11 mouse cellular contexts compared by ENCODE assay signal in the genomic region with DNA sequence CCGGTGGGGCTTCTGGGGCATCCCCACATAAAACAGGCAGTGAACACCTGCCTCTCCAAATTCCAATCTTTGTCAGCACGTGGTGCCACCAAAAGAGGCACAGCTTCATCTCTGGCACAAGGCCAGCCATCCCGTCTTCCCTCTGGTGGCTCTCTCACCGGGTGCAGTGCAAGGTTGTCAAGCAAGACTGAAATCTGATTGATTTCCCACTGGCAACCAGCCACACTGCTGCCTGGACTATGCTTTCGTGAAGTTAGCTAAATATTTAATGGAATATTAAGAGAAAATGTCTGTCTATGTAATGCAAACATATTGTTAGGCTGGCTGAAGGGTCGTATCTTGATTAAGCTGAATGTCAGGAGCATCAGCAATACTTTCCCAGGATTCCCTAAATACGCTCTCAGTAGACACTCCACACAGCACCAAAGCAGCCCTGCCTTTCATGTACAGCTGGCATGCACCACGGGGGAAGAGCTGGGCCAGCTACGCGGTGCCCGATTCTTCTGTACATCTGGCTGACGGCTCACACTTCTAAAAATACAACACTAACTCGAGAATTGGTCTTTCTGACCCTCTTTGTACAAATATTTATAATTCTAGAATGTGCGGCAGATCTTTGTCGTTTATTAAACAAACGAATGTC.
DNase-seq lines count a peak whose midpoint lies in the region; ATAC-seq lines count a peak whose summit lies in the region.
"Had no signal": no experiment of that assay in that cellular context is flagged by ENCODE, and none has a peak within 500 bp of the region (broad histone marks: within the 10 kb centered on the region; RNA-seq: fewer than 3 reads in every experiment).

No protein-coding gene starts in this region.

- no peak overlapping the region for H3K9ac ChIP-seq in intestine, embryonic 14.5 days (ENCODE audit: low read length)
- no peak overlapping the region for H3K9ac ChIP-seq in intestine, embryonic 15.5 days
- no peak overlapping the region for H3K9ac ChIP-seq in hindbrain, embryonic 14.5 days
- H3K9ac ChIP-seq in stomach, embryonic 15.5 days, result no peak overlapping the region
- H3K9ac ChIP-seq: embryonic facial prominence, embryonic 12.5 days had no signal

- WGBS in intestine, embryonic 14.5 days, result 37% methylated on average over 16 of the region's 16 CpGs
- WGBS in intestine, embryonic 15.5 days, result 43% methylated on average over 16 of the region's 16 CpGs
- WGBS in hindbrain, embryonic 14.5 days, result 47% methylated on average over 16 of the region's 16 CpGs
- 25% methylated on average over 16 of the region's 16 CpGs for WGBS in stomach, embryonic 15.5 days

- H3K4me3 ChIP-seq in intestine, embryonic 14.5 days (ENCODE audit: low read depth, low read length), result no peak overlapping the region
- H3K4me3 ChIP-seq in intestine, embryonic 15.5 days (replicated peaks), result no peak overlapping the region
- no peak overlapping the region for H3K4me3 ChIP-seq in hindbrain, embryonic 14.5 days (replicated peaks; ENCODE audit: low read length)
- no peak overlapping the region for H3K4me3 ChIP-seq in stomach, embryonic 15.5 days (replicated peaks)
- H3K4me3 ChIP-seq: embryonic facial prominence, embryonic 12.5 days had no signal

- H3K36me3 ChIP-seq in intestine, embryonic 14.5 days (ENCODE audit: control insufficient read depth, insufficient read depth, low read length), result no peaks in the 10 kb centered on the region
- H3K36me3 ChIP-seq in intestine, embryonic 15.5 days, result no peaks in the 10 kb centered on the region
- H3K36me3 ChIP-seq in hindbrain, embryonic 14.5 days (replicated peaks; ENCODE audit: control insufficient read depth, insufficient read depth), result no peaks in the 10 kb centered on the region
- H3K36me3 ChIP-seq in stomach, embryonic 15.5 days, result no peaks in the 10 kb centered on the region
- H3K36me3 ChIP-seq: embryonic facial prominence, embryonic 12.5 days had no signal

- H3K4me2 ChIP-seq in intestine, embryonic 14.5 days (ENCODE audit: low read length), result peak overlapping the region; percentile 22; the same call in 1 of the 2 replicates
- no peak overlapping the region for H3K4me2 ChIP-seq in intestine, embryonic 15.5 days (replicated peaks)
- no peak overlapping the region for H3K4me2 ChIP-seq in hindbrain, embryonic 14.5 days (replicated peaks)
- peak overlapping the region; percentile 19 for H3K4me2 ChIP-seq in stomach, embryonic 15.5 days
- H3K4me2 ChIP-seq: embryonic facial prominence, embryonic 12.5 days had no signal

- no peaks in the 10 kb centered on the region for H3K9me3 ChIP-seq in intestine, embryonic 14.5 days (ENCODE audit: control insufficient read depth, low read length)
- H3K9me3 ChIP-seq in intestine, embryonic 15.5 days, result no peaks in the 10 kb centered on the region
- H3K9me3 ChIP-seq in hindbrain, embryonic 14.5 days (ENCODE audit: control insufficient read depth, low read length), result no peaks in the 10 kb centered on the region
- H3K9me3 ChIP-seq in stomach, embryonic 15.5 days, result no peaks in the 10 kb centered on the region
- H3K9me3 ChIP-seq: embryonic facial prominence, embryonic 12.5 days had no signal

- no peak overlapping the region for H3K27ac ChIP-seq in intestine, embryonic 14.5 days (ENCODE audit: low read depth)
- H3K27ac ChIP-seq in intestine, embryonic 15.5 days, result no peak overlapping the region
- no peak overlapping the region for H3K27ac ChIP-seq in hindbrain, embryonic 14.5 days
- no peak overlapping the region for H3K27ac ChIP-seq in stomach, embryonic 15.5 days
- H3K27ac ChIP-seq: embryonic facial prominence, embryonic 12.5 days had no signal

- H3K4me1 ChIP-seq in intestine, embryonic 14.5 days (replicated peaks; ENCODE audit: control insufficient read depth, insufficient read depth, low read length), result peaks cover 11% of the 10 kb centered on the region
- H3K4me1 ChIP-seq in intestine, embryonic 15.5 days (replicated peaks), result no peaks in the 10 kb centered on the region; the same call in 1 of the 2 replicates
- peaks cover 34% of the 10 kb centered on the region for H3K4me1 ChIP-seq in hindbrain, embryonic 14.5 days (replicated peaks; ENCODE audit: control insufficient read depth, insufficient read depth, low read length)
- peaks cover 13% of the 10 kb centered on the region for H3K4me1 ChIP-seq in stomach, embryonic 15.5 days

- ATAC-seq in intestine, embryonic 14.5 days (replicated peaks; ENCODE audit: low FRiP score, low TSS enrichment, low read depth), result no peak
- ATAC-seq in intestine, embryonic 15.5 days, result no peak
- peak; percentile 46; the same call in 1 of the 2 replicates for ATAC-seq in hindbrain, embryonic 14.5 days (ENCODE audit: low FRiP score)
- no peak for ATAC-seq in stomach, embryonic 15.5 days (ENCODE audit: insufficient read depth, low FRiP score, low read depth)
- ATAC-seq: activated CD4-positive, CD25-positive, alpha-beta regulatory T cell, adult 4 months had no signal

- peak; percentile 50 for DNase-seq in intestine, embryonic 14.5 days (ENCODE audit: low spot score)
- peak; percentile 10 for DNase-seq in urinary bladder, postnatal 14 days (ENCODE audit: low spot score)
- no peak for DNase-seq in urinary bladder, postnatal 4 days (ENCODE audit: low spot score in 2 of 2)
- peak; percentile 52 for DNase-seq in hindbrain, embryonic 14.5 days (ENCODE audit: low spot score)
- DNase-seq in heart, postnatal 4 days, result no peak
- no peak for DNase-seq in spleen, adult 12 weeks (ENCODE audit: low spot score)
- DNase-seq: kidney, adult 11 months had no signal

- H3K27me3 ChIP-seq in intestine, embryonic 14.5 days (replicated peaks; ENCODE audit: control insufficient read depth, insufficient read depth, low read length), result no peaks in the 10 kb centered on the region
- H3K27me3 ChIP-seq in intestine, embryonic 15.5 days (replicated peaks), result no peaks in the 10 kb centered on the region
- H3K27me3 ChIP-seq in hindbrain, embryonic 14.5 days (ENCODE audit: control insufficient read depth, insufficient read depth, low read length), result no peaks in the 10 kb centered on the region
- no peaks in the 10 kb centered on the region for H3K27me3 ChIP-seq in stomach, embryonic 15.5 days (replicated peaks)
- H3K27me3 ChIP-seq: embryonic facial prominence, embryonic 12.5 days had no signal

Comparison
In these comparisons a context has a peak if more than half of its experiments do, and no peak if none do; other contexts are left out.
1. DNase-seq: peak in intestine, embryonic 14.5 days (single experiment), urinary bladder, postnatal 14 days (single experiment) and hindbrain, embryonic 14.5 days (single experiment); none in urinary bladder, postnatal 4 days (0 of 2), heart, postnatal 4 days (single experiment) and spleen, adult 12 weeks (single experiment).
2. H3K4me2 ChIP-seq: peak in intestine, embryonic 14.5 days (single experiment) and stomach, embryonic 15.5 days (single experiment); none in intestine, embryonic 15.5 days (single experiment) and hindbrain, embryonic 14.5 days (single experiment).